Comparison of ENCODE assay signal across 7 mouse cellular contexts in genomic region chr4:130662979-130663725, GRCm38 (mm10). TPM values are rescaled to one million over a fixed set of nuclear protein-coding genes. Genes with fewer than 3 reads are reported as not detected.
DNase-seq lines count a peak whose midpoint lies in the region; ATAC-seq lines count a peak whose summit lies in the region.

Pum1 (plus strand) TSS chr4:130663321.

- H3K36me3 ChIP-seq in intestine, embryonic 15.5 days: no peaks in the 10 kb centered on the region
- peaks cover 21% of the 10 kb centered on the region for H3K36me3 ChIP-seq in midbrain, embryonic 10.5 days

- peak within 1 kb of the TSS; percentile 88 for H3K4me3 ChIP-seq in intestine, embryonic 15.5 days (replicated peaks)
- peak within 1 kb of the TSS; percentile 93 for H3K4me3 ChIP-seq in midbrain, embryonic 10.5 days

- under 1% methylated on average over 88 of the region's 90 CpGs for WGBS in intestine, embryonic 15.5 days
- under 1% methylated on average over 88 of the region's 90 CpGs for WGBS in midbrain, embryonic 10.5 days

- H3K27ac ChIP-seq in intestine, embryonic 15.5 days: peak within 1 kb of the TSS; percentile 97
- peak within 1 kb of the TSS; percentile 99 for H3K27ac ChIP-seq in midbrain, embryonic 10.5 days (replicated peaks)

- peak within 1 kb of the TSS; percentile 72 for H3K4me2 ChIP-seq in intestine, embryonic 15.5 days (replicated peaks)

- ATAC-seq in intestine, embryonic 15.5 days: peak; percentile 94

- no peaks in the 10 kb centered on the region for H3K27me3 ChIP-seq in intestine, embryonic 15.5 days (replicated peaks)
- no peaks in the 10 kb centered on the region for H3K27me3 ChIP-seq in midbrain, embryonic 10.5 days (ENCODE audit: low read depth, poor library complexity, severe bottlenecking)

- H3K9me3 ChIP-seq in intestine, embryonic 15.5 days: no peaks in the 10 kb centered on the region
- H3K9me3 ChIP-seq in midbrain, embryonic 10.5 days (replicated peaks): no peaks in the 10 kb centered on the region

- H3K9ac ChIP-seq in intestine, embryonic 15.5 days: peak within 1 kb of the TSS; percentile 97

- DNase-seq in adrenal gland, adult 18-20 months (ENCODE audit: low spot score in 2 of 2): peak; percentile 81 to 82
- peak; percentile 98 for DNase-seq in embryo, embryonic 11 days
- peak; percentile 78 to 81 for DNase-seq in gastrocnemius, postnatal 36 days
- DNase-seq in left cerebral cortex, postnatal 25 days (ENCODE audit: low spot score in 2 of 2): peak; percentile 87 to 90
- DNase-seq in midbrain, embryonic 10.5 days (ENCODE audit: low spot score): peak; percentile 97
- DNase-seq in right cerebral cortex, postnatal 4 days: peak; percentile 91

- peaks cover 5% of the 10 kb centered on the region; the same call in 1 of the 2 replicates for H3K4me1 ChIP-seq in intestine, embryonic 15.5 days (replicated peaks)
- H3K4me1 ChIP-seq in midbrain, embryonic 10.5 days: peaks cover 29% of the 10 kb centered on the region

- intact Hi-C loops in gastrocnemius, postnatal 36 days (cut with DNase I): no loop called here
- intact Hi-C loops in left cerebral cortex, postnatal 25 days (cut with DNase I): no loop called here

RNA-seq across cellular contexts. Expression of gene Pum1, which starts in this region (rescaled TPM):
- 10 to 100 TPM; 68.9 to 79.0 TPM for total RNA-seq in adrenal gland, adult 18-20 months (2021)
- total RNA-seq in gastrocnemius, postnatal 36 days (2021): 10 to 100 TPM; 28.8 to 37.7 TPM
- polyA plus RNA-seq in intestine, embryonic 15.5 days (2015; fragmentation: Nextera tagmentation; extraction: Ambion mirVana): 67.2 and 71.0 TPM in 2 replicates
- total RNA-seq in left cerebral cortex, postnatal 25 days (2021): 100 to 1,000 TPM; 112 to 114 TPM
- polyA plus RNA-seq in midbrain, embryonic 10.5 days (2016; fragmentation: Nextera tagmentation; extraction: Ambion mirVana): 117 and 126 TPM in 2 replicates

Comparison
In these comparisons a context has a peak if more than half of its experiments do, and no peak if none do; other contexts are left out.
1. Peak in every context shown above with its lines: DNase-seq, ATAC-seq, H3K4me3 ChIP-seq and H3K27ac ChIP-seq.